Mouse (Mus musculus) left cerebral cortex, adult 18-20 months (tissue): ENCODE data around the gene Mum1. TPM values are rescaled to one million over a fixed set of nuclear protein-coding genes. Genes with fewer than 3 reads are reported as not detected.
"Not testable (repeated sequence)": the region's sequence is repeated elsewhere in the genome, so short reads cannot be mapped to it uniquely, and the experiment has no call there.

ENCODE experiments used
- DNase-seq, 2 experiments: peaks; one replicate each; pipeline ENCODE4 v3.0.0; 2021 to 2022; ENCODE audit warnings: low spot score in 2 of 2, mixed read lengths in 1 of 2
- total RNA-seq, 2 experiments: library from RNA; stranded (reverse); gene quantifications; 2 replicates each; pipeline ENCODE4 v1.2.3; 2021

Gene Mum1
- total RNA-seq, 2 experiments from 2014 or later, result 32.2 to 39.3 TPM

GRCm38 (mm10) chr10:80207201-80207600 lies 19.0 kb upstream of the Mum1 start:
- no peak for DNase-seq

GRCm38 (mm10) chr10:80207676-80208075 lies 18.6 kb upstream of the Mum1 start:
- no peak for DNase-seq

- no peak for DNase-seq
Observed at GRCm38 (mm10) chr10:80208248-80208647, 18.0 kb upstream of the Mum1 start.

GRCm38 (mm10) chr10:80208841-80209371 lies 17.3 kb upstream of the Mum1 start:
- peak; percentile 35 to 56 for DNase-seq

GRCm38 (mm10) chr10:80211547-80212103 lies 14.6 kb upstream of the Mum1 start:
- DNase-seq, result not testable (repeated sequence)

- no peak for DNase-seq
Observed at GRCm38 (mm10) chr10:80215048-80215772, 11.0 kb upstream of the Mum1 start.

GRCm38 (mm10) chr10:80220676-80221075 lies 5.6 kb upstream of the Mum1 start:
- no peak for DNase-seq

- not testable (repeated sequence) for DNase-seq
Observed at GRCm38 (mm10) chr10:80223137-80223536, 3.1 kb upstream of the Mum1 start.

- DNase-seq, result no peak
Observed at GRCm38 (mm10) chr10:80226071-80226415, 191 bp upstream of the Mum1 start.

- DNase-seq, result no peak
Observed at GRCm38 (mm10) chr10:80227166-80227539, 919 bp downstream of the Mum1 start.

GRCm38 (mm10) chr10:80227877-80228775 lies 1.9 kb downstream of the Mum1 start:
- no peak for DNase-seq

GRCm38 (mm10) chr10:80236145-80236825 lies 10.1 kb downstream of the Mum1 start:
- no peak for DNase-seq

- DNase-seq, result no peak
Observed at GRCm38 (mm10) chr10:80237020-80237419, 10.8 kb downstream of the Mum1 start.

GRCm38 (mm10) chr10:80238306-80238705 lies 12.1 kb downstream of the Mum1 start:
- DNase-seq, result no peak

GRCm38 (mm10) chr10:80239791-80240190 lies 13.6 kb downstream of the Mum1 start:
- DNase-seq, result no peak

- no peak for DNase-seq
Observed at GRCm38 (mm10) chr10:80242088-80242487, 15.9 kb downstream of the Mum1 start.

GRCm38 (mm10) chr10:80242607-80243006 lies 16.4 kb downstream of the Mum1 start:
- DNase-seq, result no peak

GRCm38 (mm10) chr10:80244791-80245399 lies 18.7 kb downstream of the Mum1 start:
- no peak for DNase-seq

- peak; percentile 88 to 92 for DNase-seq
Observed at GRCm38 (mm10) chr10:80245600-80245999, 19.4 kb downstream of the Mum1 start.

- DNase-seq, result no peak
Observed at GRCm38 (mm10) chr10:80247849-80248248, 21.6 kb downstream of the Mum1 start.

GRCm38 (mm10) chr10:80248437-80248836 lies 22.2 kb downstream of the Mum1 start:
- DNase-seq, result not testable (repeated sequence)
